Mouse (Mus musculus): ENCODE results near the gene Slit3. TPM values are rescaled to one million over a fixed set of nuclear protein-coding genes. Genes with fewer than 3 reads are reported as not detected.

The Slit3 gene
- polyA plus RNA-seq, 1 experiment from 2014 or later: 9.0 TPM

GRCm38 (mm10) chr11:35295162-35295799, 174.3 kb downstream of the Slit3 start:
- H3K4me3 ChIP-seq (ENCODE audit: low read length): no peak overlapping the region
- peak; percentile 75 for ATAC-seq
- WGBS: 32% methylated on average over 3 of the region's 3 CpGs
- peaks cover 2% of the 10 kb centered on the region; the same call in 1 of the 2 replicates for H3K27me3 ChIP-seq (replicated peaks; ENCODE audit: control insufficient read depth, insufficient read depth, low read length)
- H3K36me3 ChIP-seq (ENCODE audit: control insufficient read depth, insufficient read depth, low read length): no peaks in the 10 kb centered on the region
- H3K4me2 ChIP-seq (ENCODE audit: low read length): no peak overlapping the region
- H3K4me1 ChIP-seq (ENCODE audit: control insufficient read depth, insufficient read depth, low read depth, low read length): peaks cover 10% of the 10 kb centered on the region
- H3K9ac ChIP-seq (ENCODE audit: low read depth, low read length): no peak overlapping the region
- H3K27ac ChIP-seq (ENCODE audit: low read depth, low read length): no peak overlapping the region
- no peaks in the 10 kb centered on the region for H3K9me3 ChIP-seq (ENCODE audit: control insufficient read depth, low read length)

GRCm38 (mm10) chr11:35296803-35297202, 175.8 kb downstream of the Slit3 start:
- H3K27ac ChIP-seq (ENCODE audit: low read depth, low read length): no peak overlapping the region
- H3K4me2 ChIP-seq (ENCODE audit: low read length): no peak overlapping the region
- H3K4me1 ChIP-seq (ENCODE audit: control insufficient read depth, insufficient read depth, low read depth, low read length): peaks cover 10% of the 10 kb centered on the region
- no peak overlapping the region for H3K4me3 ChIP-seq (ENCODE audit: low read length)
- WGBS: 86% methylated on average over 5 of the region's 5 CpGs
- no peak for ATAC-seq
- H3K27me3 ChIP-seq (replicated peaks; ENCODE audit: control insufficient read depth, insufficient read depth, low read length): peaks cover 2% of the 10 kb centered on the region; the same call in 1 of the 2 replicates
- no peak overlapping the region for H3K9ac ChIP-seq (ENCODE audit: low read depth, low read length)
- no peaks in the 10 kb centered on the region for H3K36me3 ChIP-seq (ENCODE audit: control insufficient read depth, insufficient read depth, low read length)
- no peaks in the 10 kb centered on the region for H3K9me3 ChIP-seq (ENCODE audit: control insufficient read depth, low read length)

- no peak overlapping the region for H3K4me3 ChIP-seq (ENCODE audit: low read length)
- H3K36me3 ChIP-seq (ENCODE audit: control insufficient read depth, insufficient read depth, low read length): no peaks in the 10 kb centered on the region
- no peaks in the 10 kb centered on the region for H3K9me3 ChIP-seq (ENCODE audit: control insufficient read depth, low read length)
- no peak overlapping the region for H3K27ac ChIP-seq (ENCODE audit: low read depth, low read length)
- H3K9ac ChIP-seq (ENCODE audit: low read depth, low read length): no peak overlapping the region
- no peak overlapping the region for H3K4me2 ChIP-seq (ENCODE audit: low read length)
- no peak for ATAC-seq
- 79% methylated on average over 5 of the region's 5 CpGs for WGBS
- peaks cover 2% of the 10 kb centered on the region; the same call in 1 of the 2 replicates for H3K27me3 ChIP-seq (replicated peaks; ENCODE audit: control insufficient read depth, insufficient read depth, low read length)
- H3K4me1 ChIP-seq (ENCODE audit: control insufficient read depth, insufficient read depth, low read depth, low read length): peaks cover 10% of the 10 kb centered on the region
Measured at GRCm38 (mm10) chr11:35297319-35297718, 176.3 kb downstream of the Slit3 start.

- H3K27ac ChIP-seq (ENCODE audit: low read depth, low read length): no peak overlapping the region
- no peaks in the 10 kb centered on the region for H3K36me3 ChIP-seq (ENCODE audit: control insufficient read depth, insufficient read depth, low read length)
- H3K4me1 ChIP-seq (ENCODE audit: control insufficient read depth, insufficient read depth, low read depth, low read length): peaks cover 10% of the 10 kb centered on the region
- H3K4me2 ChIP-seq (ENCODE audit: low read length): no peak overlapping the region
- WGBS: 73% methylated on average over 2 of the region's 2 CpGs
- H3K27me3 ChIP-seq (replicated peaks; ENCODE audit: control insufficient read depth, insufficient read depth, low read length): peaks cover 2% of the 10 kb centered on the region; the same call in 1 of the 2 replicates
- no peak overlapping the region for H3K9ac ChIP-seq (ENCODE audit: low read depth, low read length)
- H3K9me3 ChIP-seq (ENCODE audit: control insufficient read depth, low read length): no peaks in the 10 kb centered on the region
- peak; percentile 23; the same call in 1 of the 2 replicates for ATAC-seq
- no peak overlapping the region for H3K4me3 ChIP-seq (ENCODE audit: low read length)
Measured at GRCm38 (mm10) chr11:35298526-35298925, 177.5 kb downstream of the Slit3 start.

GRCm38 (mm10) chr11:35299857-35300375, 178.9 kb downstream of the Slit3 start:
- Histone ChIP-seq H3K9ac (ENCODE audit: low read depth, low read length) (no peak overlapping the region), H3K9me3 (ENCODE audit: control insufficient read depth, low read length) (no peaks in the 10 kb centered on the region), H3K27ac (ENCODE audit: low read depth, low read length) (no peak overlapping the region), H3K4me2 (ENCODE audit: low read length) (no peak overlapping the region), H3K4me3 (ENCODE audit: low read length) (no peak overlapping the region), H3K36me3 (ENCODE audit: control insufficient read depth, insufficient read depth, low read length) (no peaks in the 10 kb centered on the region), H3K4me1 (ENCODE audit: control insufficient read depth, insufficient read depth, low read depth, low read length) (peaks cover 5% of the 10 kb centered on the region), H3K27me3 (replicated peaks; ENCODE audit: control insufficient read depth, insufficient read depth, low read length) (no peaks in the 10 kb centered on the region)
- no peak for ATAC-seq
- 52% methylated on average over 7 of the region's 7 CpGs for WGBS

- Histone ChIP-seq H3K27me3 (replicated peaks; ENCODE audit: control insufficient read depth, insufficient read depth, low read length) (no peaks in the 10 kb centered on the region), H3K27ac (ENCODE audit: low read depth, low read length) (no peak overlapping the region), H3K4me2 (ENCODE audit: low read length) (no peak overlapping the region), H3K4me3 (ENCODE audit: low read length) (no peak overlapping the region), H3K9ac (ENCODE audit: low read depth, low read length) (no peak overlapping the region), H3K9me3 (ENCODE audit: control insufficient read depth, low read length) (no peaks in the 10 kb centered on the region), H3K4me1 (ENCODE audit: control insufficient read depth, insufficient read depth, low read depth, low read length) (peaks cover 2% of the 10 kb centered on the region), H3K36me3 (ENCODE audit: control insufficient read depth, insufficient read depth, low read length) (no peaks in the 10 kb centered on the region)
- ATAC-seq: no peak
- 92% methylated on average over 5 of the region's 5 CpGs for WGBS
Measured at GRCm38 (mm10) chr11:35302272-35302671, 181.2 kb downstream of the Slit3 start.

- H3K9ac ChIP-seq (ENCODE audit: low read depth, low read length): no peak overlapping the region
- H3K27me3 ChIP-seq (replicated peaks; ENCODE audit: control insufficient read depth, insufficient read depth, low read length): no peaks in the 10 kb centered on the region
- 67% methylated on average over 8 of the region's 8 CpGs for WGBS
- ATAC-seq: peak; percentile 19; the same call in 1 of the 2 replicates
- H3K9me3 ChIP-seq (ENCODE audit: control insufficient read depth, low read length): no peaks in the 10 kb centered on the region
- no peak overlapping the region for H3K4me2 ChIP-seq (ENCODE audit: low read length)
- H3K4me3 ChIP-seq (ENCODE audit: low read length): no peak overlapping the region
- H3K36me3 ChIP-seq (ENCODE audit: control insufficient read depth, insufficient read depth, low read length): no peaks in the 10 kb centered on the region
- H3K27ac ChIP-seq (ENCODE audit: low read depth, low read length): no peak overlapping the region
- H3K4me1 ChIP-seq (ENCODE audit: control insufficient read depth, insufficient read depth, low read depth, low read length): peaks cover 2% of the 10 kb centered on the region
Measured at GRCm38 (mm10) chr11:35304216-35304975, 183.4 kb downstream of the Slit3 start.

GRCm38 (mm10) chr11:35305111-35305510, 184.1 kb downstream of the Slit3 start:
- peak; percentile 77 for ATAC-seq
- Histone ChIP-seq H3K9ac (ENCODE audit: low read depth, low read length) (no peak overlapping the region), H3K4me1 (ENCODE audit: control insufficient read depth, insufficient read depth, low read depth, low read length) (peaks cover 2% of the 10 kb centered on the region), H3K4me2 (ENCODE audit: low read length) (no peak overlapping the region), H3K4me3 (ENCODE audit: low read length) (no peak overlapping the region), H3K27ac (ENCODE audit: low read depth, low read length) (no peak overlapping the region), H3K27me3 (replicated peaks; ENCODE audit: control insufficient read depth, insufficient read depth, low read length) (no peaks in the 10 kb centered on the region), H3K36me3 (ENCODE audit: control insufficient read depth, insufficient read depth, low read length) (no peaks in the 10 kb centered on the region), H3K9me3 (ENCODE audit: control insufficient read depth, low read length) (no peaks in the 10 kb centered on the region)
- 49% methylated on average over 5 of the region's 5 CpGs for WGBS

GRCm38 (mm10) chr11:35305910-35306309, 184.9 kb downstream of the Slit3 start:
- WGBS: 81% methylated on average over 3 of the region's 3 CpGs
- H3K4me3 ChIP-seq (ENCODE audit: low read length): no peak overlapping the region
- peaks cover 2% of the 10 kb centered on the region; the same call in 1 of the 2 replicates for H3K4me1 ChIP-seq (ENCODE audit: control insufficient read depth, insufficient read depth, low read depth, low read length)
- no peak overlapping the region for H3K27ac ChIP-seq (ENCODE audit: low read depth, low read length)
- H3K36me3 ChIP-seq (ENCODE audit: control insufficient read depth, insufficient read depth, low read length): no peaks in the 10 kb centered on the region
- H3K27me3 ChIP-seq (replicated peaks; ENCODE audit: control insufficient read depth, insufficient read depth, low read length): no peaks in the 10 kb centered on the region
- no peak overlapping the region for H3K9ac ChIP-seq (ENCODE audit: low read depth, low read length)
- ATAC-seq: no peak
- no peak overlapping the region for H3K4me2 ChIP-seq (ENCODE audit: low read length)
- H3K9me3 ChIP-seq (ENCODE audit: control insufficient read depth, low read length): no peaks in the 10 kb centered on the region

Data from hindbrain, embryonic 16.5 days (tissue).